Mouse (Mus musculus): ENCODE data around the gene Mgll. TPM values are rescaled to one million over a fixed set of nuclear protein-coding genes. Genes with fewer than 3 reads are reported as not detected.

Mgll gene
- polyA plus RNA-seq, 1 experiment = 840 TPM

GRCm38 (mm10) chr6:88800735-88801134, 76.5 kb downstream of the Mgll start:
- no peak for DNase-seq (ENCODE audit: low read depth)

- no peak for DNase-seq (ENCODE audit: low read depth)
Measured at GRCm38 (mm10) chr6:88803051-88803450, 78.8 kb downstream of the Mgll start.

- no peak for DNase-seq (ENCODE audit: low read depth)
Measured at GRCm38 (mm10) chr6:88803957-88804695, 79.9 kb downstream of the Mgll start.

GRCm38 (mm10) chr6:88804966-88805577, 80.9 kb downstream of the Mgll start:
- no peak for DNase-seq (ENCODE audit: low read depth)

GRCm38 (mm10) chr6:88809091-88810037, 85.2 kb downstream of the Mgll start:
- no peak for DNase-seq (ENCODE audit: low read depth)

GRCm38 (mm10) chr6:88810291-88810690, 86.1 kb downstream of the Mgll start:
- DNase-seq (ENCODE audit: low read depth) = no peak

GRCm38 (mm10) chr6:88811396-88811795, 87.2 kb downstream of the Mgll start:
- DNase-seq (ENCODE audit: low read depth) = no peak

- DNase-seq (ENCODE audit: low read depth) = no peak
Measured at GRCm38 (mm10) chr6:88811880-88812400, 87.7 kb downstream of the Mgll start.

- no peak for DNase-seq (ENCODE audit: low read depth)
Measured at GRCm38 (mm10) chr6:88812886-88813285, 88.7 kb downstream of the Mgll start.

- DNase-seq (ENCODE audit: low read depth) = no peak
Measured at GRCm38 (mm10) chr6:88813832-88814231, 89.6 kb downstream of the Mgll start.

GRCm38 (mm10) chr6:88815036-88815435, 90.8 kb downstream of the Mgll start:
- DNase-seq (ENCODE audit: low read depth) = no peak

- DNase-seq (ENCODE audit: low read depth) = no peak
Measured at GRCm38 (mm10) chr6:88815489-88815888, 91.3 kb downstream of the Mgll start.

- DNase-seq (ENCODE audit: low read depth) = no peak
Measured at GRCm38 (mm10) chr6:88816913-88817312, 92.7 kb downstream of the Mgll start.

GRCm38 (mm10) chr6:88820853-88821252, 96.6 kb downstream of the Mgll start:
- DNase-seq (ENCODE audit: low read depth) = no peak

- no peak for DNase-seq (ENCODE audit: low read depth)
Measured at GRCm38 (mm10) chr6:88821294-88821693, 97.1 kb downstream of the Mgll start.

GRCm38 (mm10) chr6:88821901-88822300, 97.7 kb downstream of the Mgll start:
- no peak for DNase-seq (ENCODE audit: low read depth)

GRCm38 (mm10) chr6:88824183-88824582, 100.0 kb downstream of the Mgll start:
- DNase-seq (ENCODE audit: low read depth) = no peak

GRCm38 (mm10) chr6:88826088-88826487, 101.9 kb downstream of the Mgll start:
- no peak for DNase-seq (ENCODE audit: low read depth)

GRCm38 (mm10) chr6:88826545-88826944, 102.3 kb downstream of the Mgll start:
- no peak for DNase-seq (ENCODE audit: low read depth)

- DNase-seq (ENCODE audit: low read depth) = no peak
Measured at GRCm38 (mm10) chr6:88826965-88827364, 102.8 kb downstream of the Mgll start.

GRCm38 (mm10) chr6:88827395-88828205, 103.4 kb downstream of the Mgll start:
- DNase-seq (ENCODE audit: low read depth) = no peak

Data from gonadal fat pad, adult 2 months (tissue).